Mouse (Mus musculus) ES-E14 (cell line): ENCODE data around the gene Gab1. TPM values are rescaled to one million over a fixed set of nuclear protein-coding genes. Genes with fewer than 3 reads are reported as not detected.

Source experiments
- DNase-seq: peaks from one replicate; pipeline ENCODE4 v3.0.0-alpha.2; 2013; ENCODE audit warnings: low read depth, low spot score
- H3K27ac ChIP-seq: 2 replicates; pipeline ENCODE4 v1.5.1; 2012; ENCODE audit warnings: low read depth, mild to moderate bottlenecking, low read length, moderate library complexity, mixed read lengths; ENCODE audit not compliant: poor library complexity, insufficient read depth, severe bottlenecking
- H3K36me3 ChIP-seq: 2 replicates; pipeline ENCODE4 v1.6.1; 2012; ENCODE audit warnings: mild to moderate bottlenecking, low read length, moderate library complexity, mixed read lengths; ENCODE audit not compliant: control insufficient read depth, poor library complexity, insufficient read depth, severe bottlenecking
- H3K4me1 ChIP-seq, 2 experiments: fragments of 150-350 bp in 1 of 2; sonication (generic) in 1 of 2; 2 replicates each; pipeline ENCODE4 v1.6.1; 2012; ENCODE audit warnings: low read length in 2 of 2, mild to moderate bottlenecking in 1 of 2, mixed read lengths in 1 of 2; ENCODE audit not compliant: control insufficient read depth in 2 of 2, insufficient read depth in 2 of 2, poor library complexity in 1 of 2
- H3K4me3 ChIP-seq, 2 experiments: fragments of 150-350 bp in 1 of 2; sonication (generic) in 1 of 2; 2 replicates each; pipeline ENCODE4 v1.5.1; 2012; ENCODE audit warnings: low read length in 2 of 2, low read depth in 1 of 2, mild to moderate bottlenecking in 1 of 2, mixed read lengths in 1 of 2; ENCODE audit not compliant: insufficient read depth in 1 of 2, poor library complexity in 1 of 2, severe bottlenecking in 1 of 2
- H3K9ac ChIP-seq: 2 replicates; pipeline ENCODE4 v1.6.1; 2012; ENCODE audit warnings: low read depth, mild to moderate bottlenecking, low read length, mixed read lengths; ENCODE audit not compliant: poor library complexity, insufficient read depth, severe bottlenecking
- H3K9me3 ChIP-seq: fragments of 150-350 bp; sonication (generic); 2 replicates; pipeline ENCODE4 v1.6.1; 2012; ENCODE audit warnings: low read depth, mild to moderate bottlenecking, low read length; ENCODE audit not compliant: control insufficient read depth, insufficient read depth
- CHD2 ChIP-seq: IDR thresholded peaks from 2 replicates; pipeline ENCODE4 v1.6.1; 2014; ENCODE audit warnings: mild to moderate bottlenecking, low read depth, low read length, inconsistent platforms
- HCFC1 ChIP-seq: IDR thresholded peaks from 2 replicates; pipeline ENCODE4 v1.6.1; 2012; ENCODE audit warnings: low read length, inconsistent platforms, borderline replicate concordance; ENCODE audit not compliant: insufficient read depth
- MAFK ChIP-seq: IDR thresholded peaks from 2 replicates; pipeline ENCODE4 v1.6.1; 2014; ENCODE audit warnings: mild to moderate bottlenecking, low read depth, low read length, inconsistent platforms; ENCODE audit not compliant: insufficient read depth
- ZC3H11A ChIP-seq: IDR thresholded peaks from 2 replicates; pipeline ENCODE4 v1.6.1; 2012; ENCODE audit warnings: low read depth, mild to moderate bottlenecking, inconsistent platforms, low read length, borderline replicate concordance
- ZNF384 ChIP-seq: IDR thresholded peaks from 2 replicates; pipeline ENCODE4 v1.6.1; 2012; ENCODE audit warnings: low read depth, low read length, inconsistent platforms
- in situ Hi-C, 2 experiments: fragments of 600-800 bp; cut with MboI; formaldehyde crosslinking; loops; one replicate each; pipeline ENCODE4 v1.15.1; 2025; ENCODE audit warnings: low sequenced_read_pairs in 2 of 2, inconsistent platforms in 1 of 2; ENCODE audit not compliant: unreplicated experiment in 2 of 2
- total RNA-seq: library from RNA; depleted of rRNA; stranded (reverse); fragments of 300-350 nt; gene quantifications from 2 replicates; pipeline ENCODE4 v1.2.3, GENCODE M21; 2012

The Gab1 gene
- total RNA-seq, 1 experiment, result 70.9 TPM

GRCm38 (mm10) chr8:80835401-80835800 is 44.9 kb downstream of the Gab1 start:
- peaks cover 0 to 11% of the 10 kb centered on the region in 2 experiments; a peak in 3 of 4 replicates for H3K4me1 ChIP-seq
- H3K4me3 ChIP-seq, result no peak overlapping the region
- TF ChIP-seq MAFK (no peak), CHD2 (no peak), ZC3H11A (no peak), HCFC1 (no peak), ZNF384 (no peak)
- H3K9ac ChIP-seq, result no peak overlapping the region
- DNase-seq, result no peak
- H3K9me3 ChIP-seq, result no peaks in the 10 kb centered on the region
- in situ Hi-C loops, result no loop called here
- peaks cover 21% of the 10 kb centered on the region for H3K36me3 ChIP-seq
- H3K27ac ChIP-seq, result no peak overlapping the region

DNA sequence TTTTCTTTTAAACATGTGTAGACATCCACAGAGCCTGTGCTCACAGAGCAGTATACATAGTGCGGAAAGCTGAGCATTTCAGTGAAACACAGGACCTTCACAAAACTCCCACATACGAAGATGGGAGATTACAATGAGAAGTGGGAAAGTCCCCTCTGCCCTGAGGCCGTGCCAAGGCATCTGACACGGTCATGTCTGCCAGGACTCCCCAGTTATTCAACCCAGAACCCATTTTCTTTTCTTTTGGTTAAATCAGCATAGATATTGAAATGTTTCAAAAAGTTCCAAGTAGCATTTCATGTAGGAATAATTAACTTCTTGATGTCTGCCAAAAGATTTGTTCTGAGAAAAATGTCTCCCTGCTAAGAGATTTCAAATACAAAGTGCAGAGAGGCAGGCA is 45.9 kb downstream of the Gab1 start:
- TF ChIP-seq HCFC1, result no peak
- no peak for TF ChIP-seq CHD2
- TF ChIP-seq ZC3H11A, result no peak
- TF ChIP-seq ZNF384, result no peak
- TF ChIP-seq MAFK, result no peak
- Histone ChIP-seq H3K36me3 (peaks cover 21% of the 10 kb centered on the region; the same call in 1 of the 2 replicates), H3K27ac (no peak overlapping the region), H3K9ac (no peak overlapping the region), H3K4me3 (no peak overlapping the region), H3K9me3 (no peaks in the 10 kb centered on the region), H3K4me1 (peaks cover 0 to 13% of the 10 kb centered on the region in 2 experiments; a peak in 2 of 4 replicates)
- in situ Hi-C loops, result no loop called here
- no peak for DNase-seq

- H3K4me3 ChIP-seq, result no peak overlapping the region
These were observed 47.8 kb downstream of the Gab1 start for GRCm38 (mm10) chr8:80832534-80832933.

GRCm38 (mm10) chr8:80831876-80832524 is 48.3 kb downstream of the Gab1 start:
- no peak overlapping the region for H3K4me3 ChIP-seq
- in situ Hi-C loops, result no loop called here
- no peak overlapping the region for H3K27ac ChIP-seq
- H3K9ac ChIP-seq, result no peak overlapping the region
- H3K9me3 ChIP-seq, result no peaks in the 10 kb centered on the region
- H3K4me1 ChIP-seq, result peaks cover 0 to 11% of the 10 kb centered on the region in 2 experiments; a peak in 2 of 4 replicates
- no peak for DNase-seq
- TF ChIP-seq HCFC1, result no peak
- no peak for TF ChIP-seq MAFK
- no peak for TF ChIP-seq CHD2
- TF ChIP-seq ZNF384, result no peak
- TF ChIP-seq ZC3H11A, result no peak
- H3K36me3 ChIP-seq, result peaks cover 23% of the 10 kb centered on the region; the same call in 1 of the 2 replicates

More at GRCm38 (mm10) chr8:80832534-80832933, 47.8 kb downstream of the Gab1 start:
- Histone ChIP-seq H3K9me3 (no peaks in the 10 kb centered on the region), H3K9ac (no peak overlapping the region), H3K36me3 (peaks cover 24% of the 10 kb centered on the region; the same call in 1 of the 2 replicates), H3K4me1 (peaks cover 0 to 13% of the 10 kb centered on the region in 2 experiments; a peak in 2 of 4 replicates), H3K27ac (no peak overlapping the region)
- in situ Hi-C loops, result no loop called here
- TF ChIP-seq ZNF384 (no peak), MAFK (no peak), CHD2 (no peak), HCFC1 (no peak), ZC3H11A (no peak)
- no peak for DNase-seq
